ENCODE assay signal across 8 mouse cellular contexts in genomic region chr1:179547176-179547575, GRCm38 (mm10). TPM values are rescaled to one million over a fixed set of nuclear protein-coding genes. Genes with fewer than 3 reads are reported as not detected.
DNase-seq lines count a peak whose midpoint lies in the region; ATAC-seq and TF ChIP-seq lines count a peak whose summit lies in the region.

No protein-coding gene starts in this region.

- no peaks in the 10 kb centered on the region for H3K27me3 ChIP-seq in embryonic facial prominence, embryonic 11.5 days (ENCODE audit: control insufficient read depth, insufficient read depth, low read length)
- no peaks in the 10 kb centered on the region for H3K27me3 ChIP-seq in intestine, postnatal 0 days (replicated peaks; ENCODE audit: control insufficient read depth, insufficient read depth, low read length)
- H3K27me3 ChIP-seq in neural tube, embryonic 13.5 days = no peaks in the 10 kb centered on the region

- H3K9ac ChIP-seq in embryonic facial prominence, embryonic 11.5 days (replicated peaks; ENCODE audit: low read length) = peak overlapping the region; percentile 29; the same call in 1 of the 2 replicates
- 0 out of 2 replicates have a peak overlapping the region, but pooled peaks have one; percentile 85 for H3K9ac ChIP-seq in intestine, postnatal 0 days (ENCODE audit: low read depth, low read length)
- H3K9ac ChIP-seq in neural tube, embryonic 13.5 days = peak overlapping the region; percentile 84

- 16% methylated on average over 5 of the region's 5 CpGs for WGBS in embryonic facial prominence, embryonic 11.5 days
- whole genome bisulfite sequencing in intestine, postnatal 0 days = 11% methylated on average over 5 of the region's 5 CpGs
- WGBS in neural tube, embryonic 13.5 days = 14% methylated on average over 5 of the region's 5 CpGs

- H3K27ac ChIP-seq in left cerebral cortex, adult 2 months = no peak overlapping the region; the same call in 1 of the 2 replicates
- H3K27ac ChIP-seq in embryonic facial prominence, embryonic 11.5 days (replicated peaks; ENCODE audit: low read depth, low read length) = no peak overlapping the region
- no peak overlapping the region for H3K27ac ChIP-seq in intestine, postnatal 0 days (ENCODE audit: low read depth, low read length)
- H3K27ac ChIP-seq in neural tube, embryonic 13.5 days (replicated peaks) = peak overlapping the region; percentile 96

- ATAC-seq in embryonic facial prominence, embryonic 11.5 days (replicated peaks; ENCODE audit: insufficient number of reproducible peaks, low FRiP score, low TSS enrichment, low read depth) = no peak
- no peak for ATAC-seq in intestine, postnatal 0 days
- ATAC-seq in neural tube, embryonic 13.5 days (ENCODE audit: low read depth) = no peak

- TF ChIP-seq CTCF in left cerebral cortex, adult 2 months (IDR thresholded peaks at IDR 0.05) = no peak
- no peak for TF ChIP-seq CTCF in intestine, postnatal 0 days (IDR thresholded peaks at IDR 0.05; ENCODE audit: low read depth)

- peak overlapping the region; percentile 99 for H3K4me3 ChIP-seq in left cerebral cortex, adult 2 months
- peak overlapping the region; percentile 73 for H3K4me3 ChIP-seq in embryonic facial prominence, embryonic 11.5 days (ENCODE audit: low read depth, low read length)
- peak overlapping the region; percentile 83 for H3K4me3 ChIP-seq in intestine, postnatal 0 days (ENCODE audit: low read depth, low read length)
- peak overlapping the region; percentile 77 for H3K4me3 ChIP-seq in neural tube, embryonic 13.5 days

- no peaks in the 10 kb centered on the region for H3K4me1 ChIP-seq in embryonic facial prominence, embryonic 11.5 days (ENCODE audit: control insufficient read depth, insufficient read depth, low read length)
- 0 out of 2 replicates have a peak, but pooled peaks cover 5% of the 10 kb centered on the region for H3K4me1 ChIP-seq in intestine, postnatal 0 days (replicated peaks; ENCODE audit: control insufficient read depth, insufficient read depth, low read length)
- H3K4me1 ChIP-seq in neural tube, embryonic 13.5 days (replicated peaks) = peaks cover 32% of the 10 kb centered on the region

- no peak for DNase-seq in left cerebral cortex, adult 2 months (ENCODE audit: extremely low spot score in 1 of 2, low spot score in 2 of 2)
- DNase-seq in left cerebral cortex, postnatal 14 days (ENCODE audit: low spot score in 2 of 2) = no peak
- peak; percentile 19 for DNase-seq in embryonic facial prominence, embryonic 11.5 days (ENCODE audit: low spot score)
- no peak for DNase-seq in spleen, postnatal 36 days (ENCODE audit: low spot score in 2 of 2)
- DNase-seq in cerebellum, postnatal 4 days (ENCODE audit: low spot score in 2 of 2) = no peak
- DNase-seq in gastrocnemius, postnatal 14 days = no peak

- intact Hi-C loops in left cerebral cortex, adult 2 months (cut with DNase I) = loop anchor here (2.0 to 10.0 kb wide), 4 partner anchors 28 to 1232 kb away; partner anchors contain the start of genes Ahctf1, Cox20, Gm10518 and Smyd3
- intact Hi-C loops in left cerebral cortex, postnatal 14 days (cut with DNase I) = loop anchor here (5.0 kb wide), 1 partner anchor 45 kb away; no protein-coding TSS in a partner anchor
- intact Hi-C loops in gastrocnemius, postnatal 14 days (cut with DNase I; ENCODE audit: low total_unique reads) = no loop called here

- H3K4me2 ChIP-seq in embryonic facial prominence, embryonic 11.5 days (ENCODE audit: low read depth, low read length) = peak overlapping the region; percentile 62
- H3K4me2 ChIP-seq in intestine, postnatal 0 days (replicated peaks; ENCODE audit: low read depth) = peak overlapping the region; percentile 80
- peak overlapping the region; percentile 71 for H3K4me2 ChIP-seq in neural tube, embryonic 13.5 days

- H3K9me3 ChIP-seq in embryonic facial prominence, embryonic 11.5 days (replicated peaks; ENCODE audit: control insufficient read depth, low read length) = no peaks in the 10 kb centered on the region
- no peaks in the 10 kb centered on the region for H3K9me3 ChIP-seq in intestine, postnatal 0 days (ENCODE audit: control insufficient read depth)
- no peaks in the 10 kb centered on the region for H3K9me3 ChIP-seq in neural tube, embryonic 13.5 days

- no peaks in the 10 kb centered on the region for H3K36me3 ChIP-seq in embryonic facial prominence, embryonic 11.5 days (replicated peaks; ENCODE audit: control insufficient read depth, insufficient read depth, low read depth, low read length)
- H3K36me3 ChIP-seq in intestine, postnatal 0 days (ENCODE audit: control insufficient read depth, insufficient read depth) = no peaks in the 10 kb centered on the region; the same call in 1 of the 2 replicates
- H3K36me3 ChIP-seq in neural tube, embryonic 13.5 days = no peaks in the 10 kb centered on the region

RNA-seq across cellular contexts. Expression of gene Cnst, which starts 1.0 kb away (rescaled TPM):
- total RNA-seq in left cerebral cortex, adult 2 months (2021) = 10 to 100 TPM; 36.6 to 37.0 TPM
- total RNA-seq in left cerebral cortex, postnatal 14 days (2021) = 10 to 100 TPM; 33.8 to 34.1 TPM
- 20.1 and 21.4 TPM in 2 replicates for polyA plus RNA-seq in embryonic facial prominence, embryonic 11.5 days (2014; fragmentation: Nextera tagmentation; extraction: Ambion mirVana)
- 8.4 and 9.4 TPM in 2 replicates for polyA plus RNA-seq in intestine, postnatal 0 days (2015; fragmentation: Nextera tagmentation; extraction: Ambion mirVana)
- polyA plus RNA-seq in neural tube, embryonic 13.5 days (2015; fragmentation: Nextera tagmentation; extraction: Ambion mirVana) = 32.9 and 37.7 TPM in 2 replicates
- 10 to 100 TPM; 23.4 to 25.9 TPM for total RNA-seq in gastrocnemius, postnatal 14 days (2021)

RNA-seq across cellular contexts. Expression of gene Tfb2m, which starts 1.1 kb away (rescaled TPM):
- total RNA-seq in left cerebral cortex, adult 2 months (2021) = 10 to 100 TPM; 23.8 to 25.0 TPM
- total RNA-seq in left cerebral cortex, postnatal 14 days (2021) = 10 to 100 TPM; 22.3 to 27.0 TPM
- polyA plus RNA-seq in embryonic facial prominence, embryonic 11.5 days (2014; fragmentation: Nextera tagmentation; extraction: Ambion mirVana) = 29.7 and 38.5 TPM in 2 replicates
- 19.1 and 21.8 TPM in 2 replicates for polyA plus RNA-seq in intestine, postnatal 0 days (2015; fragmentation: Nextera tagmentation; extraction: Ambion mirVana)
- polyA plus RNA-seq in neural tube, embryonic 13.5 days (2015; fragmentation: Nextera tagmentation; extraction: Ambion mirVana) = 33.9 and 35.5 TPM in 2 replicates
- 10 to 100 TPM; 26.0 to 27.7 TPM for total RNA-seq in gastrocnemius, postnatal 14 days (2021)

RNA-seq across cellular contexts. Expression of gene Smyd3, which starts 29.3 kb away (rescaled TPM):
- 10 to 100 TPM; 25.0 to 25.6 TPM for total RNA-seq in left cerebral cortex, adult 2 months (2021)
- 10 to 100 TPM; 19.1 to 20.6 TPM for total RNA-seq in left cerebral cortex, postnatal 14 days (2021)
- 26.3 and 26.9 TPM in 2 replicates for polyA plus RNA-seq in embryonic facial prominence, embryonic 11.5 days (2014; fragmentation: Nextera tagmentation; extraction: Ambion mirVana)
- 11.3 and 12.2 TPM in 2 replicates for polyA plus RNA-seq in intestine, postnatal 0 days (2015; fragmentation: Nextera tagmentation; extraction: Ambion mirVana)
- 19.7 and 19.8 TPM in 2 replicates for polyA plus RNA-seq in neural tube, embryonic 13.5 days (2015; fragmentation: Nextera tagmentation; extraction: Ambion mirVana)
- total RNA-seq in gastrocnemius, postnatal 14 days (2021) = 1 to 10 TPM; 4.3 to 5.1 TPM

Comparison
In these comparisons a context has a peak if more than half of its experiments do, and no peak if none do; other contexts are left out.
1. H3K9ac ChIP-seq: peak in every context shown above with its lines; median percentile 85 in intestine, postnatal 0 days; 84 in neural tube, embryonic 13.5 days; 29 in embryonic facial prominence, embryonic 11.5 days.